Mouse (Mus musculus) liver, adult 2 months (tissue): ENCODE data around the gene Oas1g.

Experiments
- CTCF ChIP-seq: fragments of 200-500 bp; IDR thresholded peaks from 2 replicates; pipeline ENCODE4 v1.5.1; 2011; ENCODE audit warnings: low read depth, low read length, control low read depth
- POLR2A ChIP-seq: fragments of 200-500 bp; IDR thresholded peaks from 2 replicates; pipeline ENCODE4 v1.6.1; 2011; ENCODE audit warnings: low read length, control low read depth; ENCODE audit not compliant: insufficient read depth; ENCODE audit errors: extremely low read depth

GRCm38 (mm10) chr5:120847067-120847466 lies 40.3 kb downstream of the Oas1g start, which contains the start of gene Oas1f:
- no peak for TF ChIP-seq CTCF
- TF ChIP-seq POLR2A, result no peak
